Mouse (Mus musculus) embryonic facial prominence, embryonic 13.5 days (tissue): ENCODE results near the gene Gpr37l1. TPM values are rescaled to one million over a fixed set of nuclear protein-coding genes. Genes with fewer than 3 reads are reported as not detected.
A peak's percentile ranks its signal among the peaks of the same experiment; 100 is the strongest.

Experiments
- ATAC-seq: fragments of 200-750 bp; cut with Nextera tagmentation; 2 replicates; pipeline ENCODE4 v1.8.0; 2017; ENCODE audit warnings: low read depth; ENCODE audit not compliant: insufficient number of reproducible peaks, insufficient read depth, low FRiP score, low TSS enrichment
- H3K27ac ChIP-seq: fragments of 300-500 bp; sonication (generic); 2 replicates; pipeline ENCODE4 v1.5.1; 2015; ENCODE audit warnings: moderate library complexity, mild to moderate bottlenecking, inconsistent platforms
- H3K27me3 ChIP-seq: fragments of 300-500 bp; sonication (generic); 2 replicates; pipeline ENCODE4 v1.6.1; 2015; ENCODE audit warnings: mild to moderate bottlenecking, inconsistent platforms
- H3K36me3 ChIP-seq: fragments of 300-500 bp; sonication (generic); 2 replicates; pipeline ENCODE4 v1.6.1; 2015; ENCODE audit warnings: mild to moderate bottlenecking, inconsistent platforms
- H3K4me1 ChIP-seq: fragments of 300-500 bp; sonication (generic); 2 replicates; pipeline ENCODE4 v1.6.1; 2015; ENCODE audit warnings: inconsistent platforms
- H3K4me2 ChIP-seq: fragments of 300-500 bp; sonication (generic); 2 replicates; pipeline ENCODE4 v1.6.1; 2015; ENCODE audit warnings: moderate library complexity, mild to moderate bottlenecking, inconsistent platforms
- H3K4me3 ChIP-seq: fragments of 300-500 bp; sonication (generic); 2 replicates; pipeline ENCODE4 v1.5.1; 2015; ENCODE audit warnings: mild to moderate bottlenecking, inconsistent platforms
- H3K9ac ChIP-seq: fragments of 300-500 bp; sonication (generic); 2 replicates; pipeline ENCODE4 v1.6.1; 2015; ENCODE audit warnings: mild to moderate bottlenecking, inconsistent platforms
- H3K9me3 ChIP-seq: fragments of 300-500 bp; sonication (generic); 2 replicates; pipeline ENCODE4 v1.6.1; 2016; ENCODE audit warnings: inconsistent platforms
- WGBS: fragments of 180-500 bp; shearing (Covaris S2); methylation state at CpG from one replicate; pipeline ENCODE4 v1.1.7; 2015; ENCODE audit warnings: mixed read lengths; 5-methylcytosine and 5-hydroxymethylcytosine counted together
- polyA plus RNA-seq: library from polyadenylated mRNA; unstranded; fragments of >200 nt; fragmentation: Nextera tagmentation; extraction: Ambion mirVana; gene quantifications from 2 replicates; pipeline ENCODE4 v1.2.1, GENCODE M21; 2015

Gpr37l1 gene
- polyA plus RNA-seq, 1 experiment from 2014 or later: not detected

- H3K4me2 ChIP-seq: no peak overlapping the region
- no peaks in the 10 kb centered on the region for H3K36me3 ChIP-seq
- peaks cover 8% of the 10 kb centered on the region; the same call in 1 of the 2 replicates for H3K4me1 ChIP-seq
- H3K9ac ChIP-seq: no peak overlapping the region
- WGBS: 83% methylated on average over 10 of the region's 10 CpGs
- no peak for ATAC-seq
- H3K27me3 ChIP-seq: peaks cover 5% of the 10 kb centered on the region
- no peak overlapping the region for H3K4me3 ChIP-seq
- no peak overlapping the region for H3K27ac ChIP-seq
- no peaks in the 10 kb centered on the region for H3K9me3 ChIP-seq
Observed at GRCm38 (mm10) chr1:135180830-135181229, 13.3 kb upstream of the Gpr37l1 start.

- Histone ChIP-seq H3K4me3 (no peak overlapping the region), H3K9me3 (no peaks in the 10 kb centered on the region), H3K9ac (no peak overlapping the region), H3K36me3 (no peaks in the 10 kb centered on the region), H3K27me3 (no peaks in the 10 kb centered on the region), H3K4me2 (no peak overlapping the region), H3K4me1 (peaks cover 4% of the 10 kb centered on the region; the same call in 1 of the 2 replicates), H3K27ac (no peak overlapping the region)
- ATAC-seq: no peak
- 85% methylated on average over 7 of the region's 7 CpGs for WGBS
Observed at GRCm38 (mm10) chr1:135178863-135179262, 11.4 kb upstream of the Gpr37l1 start.

DNA sequence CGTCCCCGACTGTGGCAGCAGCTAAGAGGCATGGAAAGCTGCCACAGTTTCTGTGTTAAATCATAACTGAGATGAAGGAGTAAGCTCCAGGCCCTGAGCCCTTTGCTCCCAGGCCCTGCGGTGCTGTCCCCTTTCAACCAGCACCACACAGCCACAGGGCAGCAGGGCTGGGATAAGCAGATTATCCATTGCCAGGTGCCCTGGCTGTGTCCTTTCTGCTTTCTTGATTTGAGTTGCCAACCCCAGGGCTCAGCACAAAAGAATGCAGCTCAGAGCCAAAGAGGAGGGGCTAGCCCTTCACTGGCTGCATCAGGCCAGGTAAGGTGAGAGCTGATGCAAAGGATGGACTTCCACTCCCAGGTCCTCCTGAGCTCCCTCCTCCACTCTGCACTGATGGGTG lies 10.2 kb upstream of the Gpr37l1 start:
- WGBS: 83% methylated on average over 3 of the region's 3 CpGs
- Histone ChIP-seq H3K4me1 (0 out of 2 replicates have a peak, but pooled peaks cover 2% of the 10 kb centered on the region), H3K27ac (no peak overlapping the region), H3K9me3 (no peaks in the 10 kb centered on the region), H3K9ac (no peak overlapping the region), H3K4me3 (no peak overlapping the region), H3K4me2 (no peak overlapping the region), H3K36me3 (no peaks in the 10 kb centered on the region), H3K27me3 (no peaks in the 10 kb centered on the region)
- ATAC-seq: no peak

DNA sequence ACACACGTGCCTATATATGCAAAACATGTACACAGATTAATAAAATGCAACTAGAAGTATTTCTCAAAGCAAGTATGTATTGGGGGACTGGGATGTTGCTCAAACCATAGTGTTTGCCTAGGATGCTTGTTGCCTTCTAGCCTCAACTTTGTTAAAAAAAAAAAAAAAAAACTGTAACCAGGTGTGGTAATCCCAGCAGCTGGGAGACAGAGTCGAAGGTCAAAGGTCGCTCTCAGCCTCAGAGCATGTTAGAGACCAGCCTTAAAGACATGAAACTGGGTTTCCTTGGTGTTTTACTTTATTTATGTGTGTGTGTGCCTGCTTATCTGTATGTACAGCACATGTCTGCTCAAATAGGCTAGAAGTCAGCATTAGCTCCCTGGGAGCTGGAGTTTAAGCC lies 7.7 kb upstream of the Gpr37l1 start:
- no peak overlapping the region for H3K4me2 ChIP-seq
- 69% methylated on average over 3 of the region's 3 CpGs for WGBS

GRCm38 (mm10) chr1:135173311-135173710 lies 5.8 kb upstream of the Gpr37l1 start:
- no peak overlapping the region for H3K27ac ChIP-seq
- no peaks in the 10 kb centered on the region for H3K9me3 ChIP-seq
- H3K9ac ChIP-seq: no peak overlapping the region
- WGBS: 88% methylated on average over 6 of the region's 6 CpGs
- H3K4me3 ChIP-seq: no peak overlapping the region
- H3K4me2 ChIP-seq: no peak overlapping the region
- no peak for ATAC-seq
- H3K27me3 ChIP-seq: no peaks in the 10 kb centered on the region
- H3K4me1 ChIP-seq: 0 out of 2 replicates have a peak, but pooled peaks cover 3% of the 10 kb centered on the region
- no peaks in the 10 kb centered on the region for H3K36me3 ChIP-seq

More for the DNA sequence above, 7.7 kb upstream of the Gpr37l1 start:
- no peaks in the 10 kb centered on the region for H3K9me3 ChIP-seq
- no peak for ATAC-seq
- no peak overlapping the region for H3K27ac ChIP-seq
- H3K36me3 ChIP-seq: no peaks in the 10 kb centered on the region
- 0 out of 2 replicates have a peak, but pooled peaks cover 3% of the 10 kb centered on the region for H3K4me1 ChIP-seq
- H3K27me3 ChIP-seq: no peaks in the 10 kb centered on the region
- H3K4me3 ChIP-seq: no peak overlapping the region
- H3K9ac ChIP-seq: no peak overlapping the region

GRCm38 (mm10) chr1:135171984-135172383 lies 4.5 kb upstream of the Gpr37l1 start:
- Histone ChIP-seq H3K4me2 (no peak overlapping the region), H3K9ac (no peak overlapping the region), H3K27ac (no peak overlapping the region), H3K4me1 (0 out of 2 replicates have a peak, but pooled peaks cover 3% of the 10 kb centered on the region), H3K36me3 (no peaks in the 10 kb centered on the region), H3K4me3 (no peak overlapping the region), H3K9me3 (no peaks in the 10 kb centered on the region), H3K27me3 (no peaks in the 10 kb centered on the region)
- WGBS: 49% methylated on average over 6 of the region's 6 CpGs
- peak; percentile 50; the same call in 1 of the 2 replicates for ATAC-seq

- Histone ChIP-seq H3K4me1 (0 out of 2 replicates have a peak, but pooled peaks cover 3% of the 10 kb centered on the region), H3K9ac (no peak overlapping the region), H3K27me3 (no peaks in the 10 kb centered on the region), H3K4me2 (no peak overlapping the region), H3K27ac (no peak overlapping the region), H3K4me3 (no peak overlapping the region), H3K9me3 (no peaks in the 10 kb centered on the region), H3K36me3 (no peaks in the 10 kb centered on the region)
- ATAC-seq: no peak
- 84% methylated on average over 7 of the region's 7 CpGs for WGBS
Observed at GRCm38 (mm10) chr1:135171202-135171601, 3.7 kb upstream of the Gpr37l1 start.

GRCm38 (mm10) chr1:135170299-135170698 lies 2.8 kb upstream of the Gpr37l1 start:
- WGBS: 71% methylated on average over 10 of the region's 10 CpGs
- Histone ChIP-seq H3K9me3 (no peaks in the 10 kb centered on the region), H3K4me3 (no peak overlapping the region), H3K27ac (no peak overlapping the region), H3K9ac (no peak overlapping the region), H3K4me1 (0 out of 2 replicates have a peak, but pooled peaks cover 3% of the 10 kb centered on the region), H3K4me2 (no peak overlapping the region), H3K36me3 (no peaks in the 10 kb centered on the region), H3K27me3 (no peaks in the 10 kb centered on the region)
- no peak for ATAC-seq

- ATAC-seq: no peak
- 61% methylated on average over 12 of the region's 12 CpGs for WGBS
- Histone ChIP-seq H3K9me3 (no peaks in the 10 kb centered on the region), H3K27ac (no peak overlapping the region), H3K4me3 (no peak overlapping the region), H3K27me3 (no peaks in the 10 kb centered on the region), H3K36me3 (no peaks in the 10 kb centered on the region), H3K4me1 (0 out of 2 replicates have a peak, but pooled peaks cover 3% of the 10 kb centered on the region), H3K9ac (no peak overlapping the region), H3K4me2 (no peak overlapping the region)
Observed at GRCm38 (mm10) chr1:135169556-135170224, 2.2 kb upstream of the Gpr37l1 start.

DNA sequence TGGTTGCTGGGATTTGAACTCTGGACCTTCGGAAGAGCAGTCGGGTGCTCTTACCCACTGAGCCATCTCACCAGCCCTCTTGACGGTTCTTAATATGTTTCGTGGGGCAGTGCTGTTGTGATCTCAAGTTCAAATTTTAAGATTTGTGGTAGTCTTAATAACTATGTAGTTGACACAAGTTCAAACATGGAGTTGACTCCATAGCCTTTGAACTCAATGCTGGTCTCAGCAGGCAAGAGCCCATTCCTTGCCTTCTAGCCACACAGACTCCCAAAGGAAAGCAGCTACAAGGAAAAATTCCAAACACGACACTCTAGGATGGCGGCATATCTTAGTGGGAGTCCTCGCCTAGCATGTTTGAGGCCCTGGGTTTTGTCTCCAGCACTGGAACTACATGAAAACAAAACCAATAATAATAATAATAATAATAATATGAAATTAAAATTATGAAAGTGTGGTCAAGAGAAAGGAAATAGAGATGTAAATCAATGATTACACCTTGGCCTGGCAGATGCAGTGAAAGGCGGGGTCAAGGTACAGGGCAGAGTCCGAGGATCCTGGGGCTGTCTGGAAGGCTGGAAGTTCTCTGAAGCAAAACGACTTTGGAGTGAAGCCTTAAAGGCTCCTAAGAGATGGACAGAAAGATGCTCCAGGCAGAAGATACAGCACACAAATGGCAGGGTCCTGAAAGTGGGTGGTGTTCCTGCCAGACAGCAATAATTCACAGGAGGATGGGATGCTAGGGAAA lies 1.1 kb upstream of the Gpr37l1 start:
- 90% methylated on average over 10 of the region's 10 CpGs for WGBS
- H3K27me3 ChIP-seq: no peaks in the 10 kb centered on the region
- H3K4me3 ChIP-seq: no peak overlapping the region
- H3K27ac ChIP-seq: no peak overlapping the region
- H3K9ac ChIP-seq: no peak overlapping the region
- 0 out of 2 replicates have a peak, but pooled peaks cover 3% of the 10 kb centered on the region for H3K4me1 ChIP-seq
- no peak for ATAC-seq
- no peak overlapping the region for H3K4me2 ChIP-seq
- H3K36me3 ChIP-seq: no peaks in the 10 kb centered on the region
- H3K9me3 ChIP-seq: no peaks in the 10 kb centered on the region

DNA sequence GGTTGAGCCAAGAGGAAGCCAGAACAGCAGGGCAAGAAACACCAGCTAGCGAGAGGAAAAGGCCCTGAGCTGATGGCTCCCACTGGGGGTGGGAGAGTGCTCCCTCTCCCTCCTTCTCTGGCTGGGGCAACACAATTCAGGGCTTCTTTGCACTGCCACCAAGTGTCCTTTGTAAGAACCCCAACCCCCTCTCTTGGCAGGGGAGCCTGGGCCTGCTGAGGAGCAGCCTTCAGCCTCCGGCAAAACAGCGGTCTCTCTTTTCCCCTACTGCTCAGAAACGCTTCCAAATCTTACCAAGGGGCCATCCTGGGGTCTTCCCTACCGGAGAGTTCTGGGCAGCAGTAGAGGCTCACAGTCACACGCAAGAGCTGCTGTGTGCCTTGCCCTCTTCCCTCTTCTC lies 4.8 kb downstream of the Gpr37l1 start:
- Histone ChIP-seq H3K4me3 (no peak overlapping the region), H3K36me3 (no peaks in the 10 kb centered on the region), H3K27me3 (no peaks in the 10 kb centered on the region), H3K4me2 (no peak overlapping the region), H3K4me1 (peaks cover 9% of the 10 kb centered on the region), H3K9ac (no peak overlapping the region), H3K27ac (peak overlapping the region; percentile 16; the same call in 1 of the 2 replicates), H3K9me3 (no peaks in the 10 kb centered on the region)
- WGBS: 28% methylated on average over 6 of the region's 6 CpGs
- no peak for ATAC-seq
